Mouse (Mus musculus): ENCODE results near the gene Gm36864. TPM values are rescaled to one million over a fixed set of nuclear protein-coding genes. Genes with fewer than 3 reads are reported as not detected.
"Not testable (repeated sequence)": the region's sequence is repeated elsewhere in the genome, so short reads cannot be mapped to it uniquely, and the experiment has no call there.

Gene Gm36864
- polyA plus RNA-seq, 1 experiment from 2014 or later, result not detected

DNA sequence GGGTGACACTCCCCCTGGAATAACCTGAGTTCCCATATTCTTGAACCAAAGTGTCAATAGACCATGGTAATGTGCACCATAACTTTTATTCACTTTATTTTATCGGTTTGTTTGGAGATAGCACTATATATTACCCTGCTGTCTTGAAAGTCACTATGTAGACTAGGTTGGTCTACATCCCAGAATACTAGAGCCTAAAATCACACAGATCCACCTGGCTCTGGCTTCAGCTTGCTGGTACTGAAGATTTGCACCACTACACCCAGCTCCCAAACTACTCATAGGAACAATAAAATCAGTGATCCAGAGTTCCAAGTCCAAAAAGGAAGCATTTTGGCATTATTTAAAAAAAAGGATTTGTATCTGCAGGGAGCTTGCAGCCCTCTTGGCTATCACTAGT is 20.3 kb upstream of the Gm36864 start, which contains the start of gene Klk1b5:
Gene Klk1b5, plus strand, starts transcription at position 301 of the 400 bp plus-strand sequence.
- 89% methylated on average over 1 of the region's 1 CpGs for WGBS

GRCm38 (mm10) chr7:44221601-44222000 is 14.4 kb upstream of the Gm36864 start:
- H3K9ac ChIP-seq (ENCODE audit: low read depth, low read length); H3K27ac ChIP-seq (ENCODE audit: low read depth, low read length); H3K36me3 ChIP-seq (ENCODE audit: control insufficient read depth, insufficient read depth); H3K9me3 ChIP-seq (ENCODE audit: control insufficient read depth); H3K4me3 ChIP-seq (ENCODE audit: low read depth, low read length); H3K4me2 ChIP-seq (replicated peaks; ENCODE audit: low read depth); H3K4me1 ChIP-seq (replicated peaks; ENCODE audit: control insufficient read depth, insufficient read depth, low read length); H3K27me3 ChIP-seq (replicated peaks; ENCODE audit: control insufficient read depth, insufficient read depth, low read length): not testable (repeated sequence)
- peak; percentile 39; the same call in 1 of the 2 replicates for ATAC-seq
- WGBS, result 56% methylated on average over 8 of the region's 10 CpGs

More for the DNA sequence above, 20.3 kb upstream of the Gm36864 start, which contains the start of gene Klk1b5:
- no peak within 1 kb of the TSS for H3K27ac ChIP-seq (ENCODE audit: low read depth, low read length)
- H3K9ac ChIP-seq (ENCODE audit: low read depth, low read length), result no peak within 1 kb of the TSS
- no peaks in the 10 kb centered on the region for H3K9me3 ChIP-seq (ENCODE audit: control insufficient read depth)
- H3K4me2 ChIP-seq (replicated peaks; ENCODE audit: low read depth), result no peak within 1 kb of the TSS
- H3K27me3 ChIP-seq (replicated peaks; ENCODE audit: control insufficient read depth, insufficient read depth, low read length), result no peaks in the 10 kb centered on the region
- H3K4me1 ChIP-seq (replicated peaks; ENCODE audit: control insufficient read depth, insufficient read depth, low read length), result no peaks in the 10 kb centered on the region
- ATAC-seq, result no peak
- H3K36me3 ChIP-seq (ENCODE audit: control insufficient read depth, insufficient read depth), result no peaks in the 10 kb centered on the region
- H3K4me3 ChIP-seq (ENCODE audit: low read depth, low read length), result no peak within 1 kb of the TSS
- TF ChIP-seq CTCF (IDR thresholded peaks at IDR 0.05; ENCODE audit: low read depth), result no peak

DNA sequence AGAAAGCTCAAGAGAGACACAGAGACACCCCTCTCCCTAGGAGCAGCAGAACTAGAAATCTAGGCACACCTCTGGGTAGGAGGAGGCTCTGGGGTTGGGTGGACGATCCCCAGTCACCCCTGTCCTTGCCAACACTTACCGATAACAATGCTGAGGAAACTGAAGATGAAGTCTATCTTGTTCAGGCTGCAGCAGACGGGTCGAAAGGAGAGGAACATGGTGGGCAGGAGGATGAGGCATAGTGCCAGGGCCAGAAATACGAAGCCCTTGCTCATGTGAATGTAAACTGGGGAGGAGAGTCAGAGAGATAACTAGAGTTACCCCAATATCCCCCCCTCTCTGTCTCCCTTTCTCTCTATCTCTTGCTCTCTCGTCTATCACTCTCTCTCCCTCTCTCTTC is 13.6 kb upstream of the Gm36864 start:
- H3K36me3 ChIP-seq (ENCODE audit: control insufficient read depth, insufficient read depth); H3K4me2 ChIP-seq (replicated peaks; ENCODE audit: low read depth); H3K9me3 ChIP-seq (ENCODE audit: control insufficient read depth); H3K27ac ChIP-seq (ENCODE audit: low read depth, low read length); H3K27me3 ChIP-seq (replicated peaks; ENCODE audit: control insufficient read depth, insufficient read depth, low read length); H3K4me1 ChIP-seq (replicated peaks; ENCODE audit: control insufficient read depth, insufficient read depth, low read length); H3K4me3 ChIP-seq (ENCODE audit: low read depth, low read length); ATAC-seq; H3K9ac ChIP-seq (ENCODE audit: low read depth, low read length): not testable (repeated sequence)
- WGBS, result 79% methylated on average over 6 of the region's 6 CpGs

DNA sequence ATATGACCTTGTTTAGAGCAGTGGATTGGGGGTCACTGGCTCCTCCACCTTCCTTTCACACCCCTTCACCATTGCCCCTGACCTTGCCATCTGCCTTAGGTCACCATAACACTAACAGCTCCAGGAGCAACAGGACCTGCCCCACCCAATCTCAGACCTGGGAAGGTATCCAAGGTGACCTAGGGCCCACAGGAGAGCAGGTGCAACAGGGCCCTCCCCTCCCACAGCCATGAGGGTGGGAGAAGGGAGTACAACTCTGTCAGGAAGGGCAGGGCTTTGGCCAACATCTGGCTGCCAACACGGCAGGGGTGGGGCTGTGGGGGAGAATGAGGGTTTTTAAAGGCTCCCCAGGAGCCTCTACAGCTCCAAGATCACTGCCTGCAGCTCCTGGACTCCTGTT is 10.9 kb upstream of the Gm36864 start, which contains the start of gene Klk1:
Gene Klk1, plus strand, starts transcription at position 285 of the 400 bp plus-strand sequence.
- Histone ChIP-seq H3K9ac (ENCODE audit: low read depth, low read length) (no peak within 1 kb of the TSS), H3K4me1 (replicated peaks; ENCODE audit: control insufficient read depth, insufficient read depth, low read length) (no peaks in the 10 kb centered on the region), H3K27ac (ENCODE audit: low read depth, low read length) (no peak within 1 kb of the TSS), H3K9me3 (ENCODE audit: control insufficient read depth) (no peaks in the 10 kb centered on the region), H3K4me3 (ENCODE audit: low read depth, low read length) (no peak within 1 kb of the TSS), H3K4me2 (replicated peaks; ENCODE audit: low read depth) (no peak within 1 kb of the TSS), H3K27me3 (replicated peaks; ENCODE audit: control insufficient read depth, insufficient read depth, low read length) (no peaks in the 10 kb centered on the region), H3K36me3 (ENCODE audit: control insufficient read depth, insufficient read depth) (no peaks in the 10 kb centered on the region)
- no peak for TF ChIP-seq CTCF (IDR thresholded peaks at IDR 0.05; ENCODE audit: low read depth)
- ATAC-seq, result peak; percentile 63
- WGBS, result 0% methylated on average over 1 of the region's 1 CpGs

GRCm38 (mm10) chr7:44239913-44240312 is 3.9 kb downstream of the Gm36864 start:
- Histone ChIP-seq H3K4me2 (replicated peaks; ENCODE audit: low read depth) (no peak overlapping the region), H3K4me3 (ENCODE audit: low read depth, low read length) (no peak overlapping the region), H3K9me3 (ENCODE audit: control insufficient read depth) (no peaks in the 10 kb centered on the region), H3K9ac (ENCODE audit: low read depth, low read length) (no peak overlapping the region), H3K27me3 (replicated peaks; ENCODE audit: control insufficient read depth, insufficient read depth, low read length) (no peaks in the 10 kb centered on the region), H3K36me3 (ENCODE audit: control insufficient read depth, insufficient read depth) (no peaks in the 10 kb centered on the region), H3K27ac (ENCODE audit: low read depth, low read length) (no peak overlapping the region), H3K4me1 (replicated peaks; ENCODE audit: control insufficient read depth, insufficient read depth, low read length) (peaks cover under 1% of the 10 kb centered on the region; the same call in 1 of the 2 replicates)
- TF ChIP-seq CTCF (IDR thresholded peaks at IDR 0.05; ENCODE audit: low read depth), result no peak
- no peak for ATAC-seq
- WGBS, result 50% methylated on average over 2 of the region's 2 CpGs

GRCm38 (mm10) chr7:44240712-44241111 is 4.7 kb downstream of the Gm36864 start:
- H3K9ac ChIP-seq (ENCODE audit: low read depth, low read length), result no peak overlapping the region

GRCm38 (mm10) chr7:44241163-44241562 is 5.2 kb downstream of the Gm36864 start:
- no peaks in the 10 kb centered on the region for H3K9me3 ChIP-seq (ENCODE audit: control insufficient read depth)
- ATAC-seq, result no peak
- H3K9ac ChIP-seq (ENCODE audit: low read depth, low read length), result no peak overlapping the region
- H3K27me3 ChIP-seq (replicated peaks; ENCODE audit: control insufficient read depth, insufficient read depth, low read length), result no peaks in the 10 kb centered on the region
- no peak overlapping the region for H3K27ac ChIP-seq (ENCODE audit: low read depth, low read length)
- no peak for TF ChIP-seq CTCF (IDR thresholded peaks at IDR 0.05; ENCODE audit: low read depth)
- H3K4me3 ChIP-seq (ENCODE audit: low read depth, low read length), result no peak overlapping the region
- 72% methylated on average over 2 of the region's 2 CpGs for WGBS
- no peaks in the 10 kb centered on the region for H3K36me3 ChIP-seq (ENCODE audit: control insufficient read depth, insufficient read depth)
- peaks cover 6% of the 10 kb centered on the region for H3K4me1 ChIP-seq (replicated peaks; ENCODE audit: control insufficient read depth, insufficient read depth, low read length)
- no peak overlapping the region for H3K4me2 ChIP-seq (replicated peaks; ENCODE audit: low read depth)

More at GRCm38 (mm10) chr7:44240712-44241111, 4.7 kb downstream of the Gm36864 start:
- whole genome bisulfite sequencing, result 23% methylated on average over 1 of the region's 1 CpGs
- no peak overlapping the region for H3K27ac ChIP-seq (ENCODE audit: low read depth, low read length)
- no peak for TF ChIP-seq CTCF (IDR thresholded peaks at IDR 0.05; ENCODE audit: low read depth)
- no peak overlapping the region for H3K4me2 ChIP-seq (replicated peaks; ENCODE audit: low read depth)
- peaks cover 6% of the 10 kb centered on the region for H3K4me1 ChIP-seq (replicated peaks; ENCODE audit: control insufficient read depth, insufficient read depth, low read length)
- no peaks in the 10 kb centered on the region for H3K27me3 ChIP-seq (replicated peaks; ENCODE audit: control insufficient read depth, insufficient read depth, low read length)
- ATAC-seq, result no peak
- no peak overlapping the region for H3K4me3 ChIP-seq (ENCODE audit: low read depth, low read length)
- no peaks in the 10 kb centered on the region for H3K36me3 ChIP-seq (ENCODE audit: control insufficient read depth, insufficient read depth)
- no peaks in the 10 kb centered on the region for H3K9me3 ChIP-seq (ENCODE audit: control insufficient read depth)

Data from intestine, postnatal 0 days (tissue).